Mouse (Mus musculus): Measurements from ENCODE around the gene Maml3.

- TF ChIP-seq CTCF (IDR thresholded peaks at IDR 0.05; ENCODE audit: control insufficient read depth, insufficient read depth, insufficient read length) (no peak), MAX (IDR thresholded peaks at IDR 0.05) (no peak), USF1 (IDR thresholded peaks at IDR 0.05; ENCODE audit: low read depth) (no peak), MYOG (IDR thresholded peaks at IDR 0.05; ENCODE audit: control insufficient read depth, extremely low read depth, insufficient read length) (no peak)
These were observed 372.8 kb downstream of the Maml3 start for GRCm38 (mm10) chr3:51731949-51732636.

Data from C2C12 (cell line).